Mouse (Mus musculus) forebrain, embryonic 16.5 days (tissue): ENCODE measurements around the gene Macrod2. TPM values are rescaled to one million over a fixed set of nuclear protein-coding genes. Genes with fewer than 3 reads are reported as not detected.

Source experiments
- ATAC-seq: fragments of 200-750 bp; cut with Nextera tagmentation; 2 replicates; pipeline ENCODE4 v1.8.0; 2017; ENCODE audit warnings: mild to moderate bottlenecking, moderate library complexity
- H3K27ac ChIP-seq: fragments of 300-500 bp; sonication (generic); 2 replicates; pipeline ENCODE4 v1.5.1; 2014; ENCODE audit warnings: low read length, control low read depth
- H3K27me3 ChIP-seq: fragments of 300-500 bp; sonication (generic); replicated peaks from 2 replicates; pipeline ENCODE4 v1.6.1; 2014; ENCODE audit warnings: low read length; ENCODE audit not compliant: control insufficient read depth, insufficient read depth
- H3K36me3 ChIP-seq: fragments of 300-500 bp; sonication (generic); 2 replicates; pipeline ENCODE4 v1.6.1; 2014; ENCODE audit not compliant: control insufficient read depth, insufficient read depth
- H3K4me1 ChIP-seq: fragments of 300-500 bp; sonication (generic); replicated peaks from 2 replicates; pipeline ENCODE4 v1.6.1; 2014; ENCODE audit warnings: low read length; ENCODE audit not compliant: control insufficient read depth, insufficient read depth
- H3K4me2 ChIP-seq: fragments of 300-500 bp; sonication (generic); 2 replicates; pipeline ENCODE4 v1.6.1; 2014; ENCODE audit warnings: mild to moderate bottlenecking, low read length, control low read depth
- H3K4me3 ChIP-seq: fragments of 300-500 bp; sonication (generic); replicated peaks from 2 replicates; pipeline ENCODE4 v1.5.1; 2014; ENCODE audit warnings: mild to moderate bottlenecking, low read length, control low read depth
- H3K9ac ChIP-seq: fragments of 300-500 bp; sonication (generic); replicated peaks from 2 replicates; pipeline ENCODE4 v1.6.1; 2014; ENCODE audit warnings: low read depth, low read length, control low read depth
- H3K9me3 ChIP-seq: fragments of 300-500 bp; sonication (generic); 2 replicates; pipeline ENCODE4 v1.6.1; 2016; ENCODE audit warnings: low read length; ENCODE audit not compliant: control insufficient read depth
- WGBS: fragments of 180-500 bp; shearing (Covaris S2); extraction: QIAGEN DNeasy Blood & Tissue Kit; methylation state at CpG from one replicate; pipeline ENCODE4 v1.1.7; 2014; 5-methylcytosine and 5-hydroxymethylcytosine counted together
- polyA plus RNA-seq: library from polyadenylated mRNA; unstranded; fragments of >200 nt; fragmentation: Nextera tagmentation; extraction: Ambion mirVana; gene quantifications from 2 replicates; pipeline ENCODE4 v1.2.1, GENCODE M21; 2015

The Macrod2 gene
- polyA plus RNA-seq, 1 experiment from 2014 or later: 108 TPM

DNA sequence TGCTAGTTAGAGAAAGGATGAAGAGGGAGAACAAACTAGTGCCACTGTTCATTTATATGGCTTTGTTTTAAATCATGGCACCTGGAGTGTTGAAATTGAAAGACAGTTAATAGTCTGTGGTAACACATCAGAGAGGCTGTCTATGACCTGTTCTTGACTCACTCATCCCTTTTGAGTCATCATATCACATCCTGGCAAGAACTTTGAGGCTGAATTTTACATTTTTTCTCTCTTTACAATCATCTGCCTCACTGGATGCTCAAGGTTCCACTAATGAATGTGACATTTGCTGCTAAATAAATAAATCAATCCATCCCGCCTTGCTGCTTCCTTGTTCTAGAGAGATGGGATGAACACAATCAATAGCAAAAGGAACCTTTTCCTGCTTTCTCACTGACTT, 1068.8 kb downstream of the Macrod2 start:
- no peak overlapping the region for H3K4me2 ChIP-seq
- no peaks in the 10 kb centered on the region for H3K4me1 ChIP-seq
- no peaks in the 10 kb centered on the region for H3K9me3 ChIP-seq
- no peak overlapping the region for H3K4me3 ChIP-seq
- no peaks in the 10 kb centered on the region for H3K36me3 ChIP-seq
- no peaks in the 10 kb centered on the region for H3K27me3 ChIP-seq
- no peak overlapping the region for H3K9ac ChIP-seq
- 100% methylated on average over 1 of the region's 1 CpGs for WGBS
- no peak overlapping the region for H3K27ac ChIP-seq
- no peak for ATAC-seq

DNA sequence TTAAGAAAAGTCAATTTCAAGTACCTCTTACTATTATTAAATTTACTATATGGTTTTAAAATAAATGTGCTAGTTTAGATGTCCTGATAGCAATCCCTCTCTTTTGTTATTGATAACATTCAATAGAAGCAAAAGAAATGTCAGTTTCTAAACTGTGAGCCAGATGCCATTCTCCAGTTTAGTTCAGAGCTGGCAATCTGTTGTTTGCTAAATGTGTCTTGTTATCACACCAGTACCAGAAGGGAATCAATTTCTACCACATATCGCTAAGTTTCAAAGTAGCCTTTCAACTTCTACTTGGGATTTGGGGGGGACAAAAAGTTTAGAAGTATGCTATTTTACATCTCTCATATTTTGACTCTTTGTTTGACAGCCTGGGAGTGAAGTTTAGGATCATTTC, 1077.7 kb downstream of the Macrod2 start:
- no peak overlapping the region for H3K4me3 ChIP-seq
- H3K27ac ChIP-seq: no peak overlapping the region
- no peaks in the 10 kb centered on the region for H3K9me3 ChIP-seq
- no peaks in the 10 kb centered on the region for H3K27me3 ChIP-seq
- WGBS: 65% methylated on average over 1 of the region's 1 CpGs
- H3K4me2 ChIP-seq: no peak overlapping the region
- H3K36me3 ChIP-seq: no peaks in the 10 kb centered on the region
- ATAC-seq: no peak
- H3K4me1 ChIP-seq: no peaks in the 10 kb centered on the region
- no peak overlapping the region for H3K9ac ChIP-seq

DNA sequence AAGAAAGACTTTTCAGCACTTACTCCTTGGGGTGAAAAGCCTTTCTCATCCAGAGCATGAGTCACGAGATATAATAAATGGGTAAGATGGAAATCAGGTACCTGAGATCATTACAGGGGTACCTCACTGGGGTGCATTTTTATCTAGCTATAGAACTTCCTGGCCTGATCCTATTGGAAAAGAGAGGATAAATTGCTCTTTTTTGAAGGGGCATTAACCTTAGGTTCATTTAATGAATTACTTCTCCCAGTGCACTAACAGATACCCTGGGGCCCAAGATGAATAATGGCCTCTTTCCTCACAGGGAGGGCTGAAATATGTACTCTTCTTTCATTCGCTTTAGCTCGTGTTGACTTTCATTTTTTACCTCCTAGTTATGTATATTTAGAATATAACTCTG, 1082.5 kb downstream of the Macrod2 start:
- Histone ChIP-seq H3K27ac (no peak overlapping the region), H3K4me2 (no peak overlapping the region), H3K36me3 (no peaks in the 10 kb centered on the region), H3K9me3 (no peaks in the 10 kb centered on the region), H3K4me3 (no peak overlapping the region), H3K4me1 (no peaks in the 10 kb centered on the region), H3K27me3 (no peaks in the 10 kb centered on the region), H3K9ac (no peak overlapping the region)
- WGBS: 66% methylated on average over 3 of the region's 3 CpGs
- ATAC-seq: no peak

DNA sequence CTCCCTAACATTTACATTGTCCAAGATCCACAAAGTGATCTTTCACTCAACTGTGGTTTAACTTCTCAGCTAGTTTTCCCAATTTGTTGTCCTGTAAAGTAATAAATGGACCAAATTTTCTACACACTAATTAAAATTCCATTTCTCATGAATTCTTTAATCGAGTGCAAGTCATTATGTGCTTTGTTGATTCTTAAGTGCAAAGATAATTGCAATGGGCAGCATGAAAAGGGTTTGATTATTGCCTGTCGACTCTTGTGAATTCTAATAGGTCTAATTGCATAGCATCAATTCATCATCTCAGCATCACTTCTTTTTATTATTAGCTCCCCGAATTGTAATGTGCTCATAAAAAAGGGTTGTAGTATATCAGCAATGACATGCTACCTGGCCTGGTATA, 1095.4 kb downstream of the Macrod2 start:
- no peaks in the 10 kb centered on the region for H3K4me1 ChIP-seq
- H3K27me3 ChIP-seq: no peaks in the 10 kb centered on the region
- no peak overlapping the region for H3K27ac ChIP-seq
- H3K36me3 ChIP-seq: no peaks in the 10 kb centered on the region
- H3K9me3 ChIP-seq: no peaks in the 10 kb centered on the region
- no peak overlapping the region for H3K4me2 ChIP-seq
- ATAC-seq: peak; percentile 61; the same call in 1 of the 2 replicates
- no peak overlapping the region for H3K9ac ChIP-seq
- 10% methylated on average over 3 of the region's 3 CpGs for WGBS
- no peak overlapping the region for H3K4me3 ChIP-seq

DNA sequence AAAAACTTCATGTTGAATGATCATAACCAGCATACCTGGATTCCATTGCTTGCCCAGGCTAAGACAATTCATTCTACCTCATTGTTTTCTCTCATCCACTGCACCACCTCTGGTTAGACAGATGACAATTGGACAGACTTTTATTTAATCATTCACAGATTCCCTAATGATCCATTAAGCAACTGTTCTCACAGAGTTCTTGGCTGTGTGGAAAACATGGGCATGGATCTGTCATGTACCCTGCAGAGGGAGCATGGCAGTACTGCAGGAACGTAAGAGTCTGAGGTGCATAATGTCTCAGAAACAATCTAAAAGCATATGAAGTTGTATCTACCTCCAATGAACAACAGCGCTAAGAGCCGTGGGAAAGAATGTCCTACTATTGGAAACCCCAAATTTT, 1110.3 kb downstream of the Macrod2 start:
- ATAC-seq: no peak
- WGBS: 95% methylated on average over 3 of the region's 3 CpGs
- H3K36me3 ChIP-seq: no peaks in the 10 kb centered on the region
- no peak overlapping the region for H3K4me2 ChIP-seq
- H3K27ac ChIP-seq: no peak overlapping the region
- H3K9me3 ChIP-seq: no peaks in the 10 kb centered on the region
- peaks cover 4% of the 10 kb centered on the region; the same call in 1 of the 2 replicates for H3K4me1 ChIP-seq
- no peak overlapping the region for H3K9ac ChIP-seq
- no peaks in the 10 kb centered on the region for H3K27me3 ChIP-seq
- no peak overlapping the region for H3K4me3 ChIP-seq

DNA sequence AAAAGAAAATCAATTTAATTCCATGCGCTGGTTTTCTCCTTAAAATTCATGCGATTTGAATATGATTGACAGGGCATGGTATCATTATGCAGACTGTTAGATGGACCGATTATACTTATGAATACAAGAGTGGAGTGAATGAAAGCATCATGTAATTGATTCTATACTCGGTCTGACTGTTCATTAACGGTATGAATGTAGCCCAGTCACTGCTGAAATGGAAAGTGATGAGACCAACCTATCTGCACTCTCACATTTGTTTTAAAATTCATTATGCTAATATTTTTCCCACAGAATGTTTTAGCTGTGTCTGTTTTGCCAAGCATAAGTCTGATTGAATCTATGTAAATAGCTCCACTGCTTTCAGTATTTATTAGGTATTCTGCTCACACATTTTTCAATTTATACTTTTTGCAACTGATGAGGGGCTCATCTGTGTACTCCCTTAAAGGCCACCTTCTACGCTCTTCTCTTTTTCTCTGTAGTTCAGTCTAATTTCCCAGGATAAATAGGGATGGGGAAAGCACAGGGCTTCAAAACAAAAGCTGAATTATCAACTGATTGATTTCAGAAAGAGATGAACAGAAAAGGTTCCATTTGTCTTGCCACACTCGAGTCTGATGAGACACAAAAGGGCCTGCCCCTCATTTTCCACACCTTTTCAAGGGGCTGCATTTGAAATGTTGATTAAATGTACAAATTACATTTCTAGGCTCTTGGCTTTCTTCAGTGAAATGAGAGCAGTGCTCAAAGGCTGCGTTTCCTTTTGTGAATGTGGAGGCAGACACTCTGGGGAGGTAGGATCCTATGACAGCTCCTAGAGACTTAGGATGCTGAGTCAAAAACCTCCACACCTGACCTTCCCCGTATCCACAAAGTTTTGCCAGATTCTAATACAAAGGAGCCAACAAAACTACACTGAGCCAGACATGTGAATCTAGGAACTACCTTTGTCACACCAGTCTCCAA, 1113.1 kb downstream of the Macrod2 start:
- 33% methylated on average over 9 of the region's 9 CpGs for WGBS
- peak; percentile 89 for ATAC-seq
- Histone ChIP-seq H3K27ac (0 out of 2 replicates have a peak overlapping the region, but pooled peaks have one; percentile 6), H3K27me3 (no peaks in the 10 kb centered on the region), H3K4me3 (no peak overlapping the region), H3K9ac (no peak overlapping the region), H3K9me3 (no peaks in the 10 kb centered on the region), H3K4me2 (no peak overlapping the region; the same call in 1 of the 2 replicates), H3K4me1 (peaks cover 4% of the 10 kb centered on the region; the same call in 1 of the 2 replicates), H3K36me3 (no peaks in the 10 kb centered on the region)

DNA sequence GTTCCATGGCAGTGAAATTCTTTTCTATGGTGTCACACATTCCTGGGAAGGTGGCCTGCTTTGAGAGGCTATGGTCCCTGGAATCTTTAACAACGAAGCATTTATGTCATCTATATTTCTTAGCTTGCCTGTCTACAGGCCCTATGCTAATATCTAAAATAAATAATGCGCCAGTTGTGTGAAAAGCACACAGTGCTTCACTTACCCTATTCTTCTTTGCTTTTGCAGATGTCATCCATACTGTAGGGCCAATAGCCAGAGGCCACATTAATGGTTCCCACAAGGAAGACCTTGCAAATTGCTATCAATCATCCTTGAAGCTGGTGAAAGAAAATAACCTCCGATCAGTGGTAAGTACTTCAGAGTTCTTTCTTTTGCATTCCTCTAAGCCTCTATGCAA, 1119.9 kb downstream of the Macrod2 start:
- Histone ChIP-seq H3K4me2 (no peak overlapping the region), H3K27ac (no peak overlapping the region), H3K9ac (no peak overlapping the region), H3K27me3 (no peaks in the 10 kb centered on the region), H3K4me3 (no peak overlapping the region), H3K4me1 (0 out of 2 replicates have a peak, but pooled peaks cover 2% of the 10 kb centered on the region), H3K9me3 (no peaks in the 10 kb centered on the region), H3K36me3 (no peaks in the 10 kb centered on the region)
- 38% methylated on average over 3 of the region's 3 CpGs for WGBS
- no peak for ATAC-seq

DNA sequence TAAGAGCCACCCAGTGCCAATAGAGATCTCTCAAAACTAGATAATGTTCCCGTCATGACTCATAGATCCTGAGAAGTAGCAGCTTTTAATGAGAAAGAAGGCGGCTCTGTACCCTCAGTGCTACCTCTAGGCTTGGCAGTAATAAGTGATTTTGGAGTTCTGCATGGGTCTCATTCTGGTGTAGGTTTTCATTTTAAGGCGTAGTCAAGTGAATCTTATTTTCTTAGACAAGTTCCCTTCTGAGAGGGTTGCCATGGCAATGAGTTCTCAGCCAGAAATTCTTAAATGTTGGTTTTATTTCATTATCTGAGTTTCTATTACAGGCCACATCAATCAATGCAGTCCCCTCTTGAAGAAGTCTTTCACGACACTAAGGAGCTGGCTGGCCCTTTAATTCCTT, 1127.0 kb downstream of the Macrod2 start:
- no peak for ATAC-seq

DNA sequence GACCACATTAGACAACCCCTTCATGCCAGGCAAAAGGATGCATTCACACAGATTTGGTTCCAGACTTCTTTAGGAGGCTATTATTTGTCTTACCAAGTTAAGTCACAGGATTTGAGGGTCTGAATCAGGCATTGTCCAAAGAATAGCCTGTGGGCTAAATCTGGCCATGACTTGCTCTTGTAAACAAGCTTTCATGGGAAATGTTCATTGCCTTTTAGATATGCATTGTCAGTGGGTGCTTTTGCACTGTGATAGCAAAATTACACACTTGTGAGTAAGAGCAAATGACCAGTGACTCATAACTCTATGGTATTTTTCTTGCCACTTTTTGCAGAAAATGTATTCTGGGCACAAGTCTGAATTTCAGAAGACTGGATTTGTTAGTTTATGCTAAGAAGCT, 1150.8 kb downstream of the Macrod2 start:
- no peak for ATAC-seq
- Histone ChIP-seq H3K4me1 (no peaks in the 10 kb centered on the region), H3K36me3 (no peaks in the 10 kb centered on the region), H3K27me3 (no peaks in the 10 kb centered on the region), H3K9me3 (no peaks in the 10 kb centered on the region), H3K27ac (no peak overlapping the region), H3K9ac (no peak overlapping the region), H3K4me3 (no peak overlapping the region), H3K4me2 (no peak overlapping the region)

More for the DNA sequence above, 1127.0 kb downstream of the Macrod2 start:
- no peak overlapping the region for H3K9ac ChIP-seq
- H3K4me2 ChIP-seq: no peak overlapping the region
- no peaks in the 10 kb centered on the region for H3K4me1 ChIP-seq
- 55% methylated on average over 4 of the region's 4 CpGs for WGBS
- no peaks in the 10 kb centered on the region for H3K27me3 ChIP-seq
- no peak overlapping the region for H3K27ac ChIP-seq
- no peak overlapping the region for H3K4me3 ChIP-seq
- no peaks in the 10 kb centered on the region for H3K9me3 ChIP-seq
- no peaks in the 10 kb centered on the region for H3K36me3 ChIP-seq
